Mouse (Mus musculus): ENCODE measurements around the gene Supt5. TPM values are rescaled to one million over a fixed set of nuclear protein-coding genes. Genes with fewer than 3 reads are reported as not detected.

The Supt5 gene
- polyA plus RNA-seq, 1 experiment from 2014 or later, result 104 TPM

GRCm38 (mm10) chr7:28341381-28341780, 2.8 kb upstream of the Supt5 start:
- H3K36me3 ChIP-seq, result no peaks in the 10 kb centered on the region
- H3K9ac ChIP-seq, result no peak overlapping the region
- no peaks in the 10 kb centered on the region for H3K27me3 ChIP-seq
- H3K4me3 ChIP-seq (replicated peaks), result no peak overlapping the region
- H3K9me3 ChIP-seq (replicated peaks), result no peaks in the 10 kb centered on the region
- 11% methylated on average over 7 of the region's 7 CpGs for WGBS
- peak overlapping the region; percentile 18; the same call in 1 of the 2 replicates for H3K4me2 ChIP-seq
- no peak for ATAC-seq (replicated peaks; ENCODE audit: low FRiP score)
- peaks cover 35% of the 10 kb centered on the region for H3K4me1 ChIP-seq
- peak overlapping the region; percentile 74 for H3K27ac ChIP-seq

DNA sequence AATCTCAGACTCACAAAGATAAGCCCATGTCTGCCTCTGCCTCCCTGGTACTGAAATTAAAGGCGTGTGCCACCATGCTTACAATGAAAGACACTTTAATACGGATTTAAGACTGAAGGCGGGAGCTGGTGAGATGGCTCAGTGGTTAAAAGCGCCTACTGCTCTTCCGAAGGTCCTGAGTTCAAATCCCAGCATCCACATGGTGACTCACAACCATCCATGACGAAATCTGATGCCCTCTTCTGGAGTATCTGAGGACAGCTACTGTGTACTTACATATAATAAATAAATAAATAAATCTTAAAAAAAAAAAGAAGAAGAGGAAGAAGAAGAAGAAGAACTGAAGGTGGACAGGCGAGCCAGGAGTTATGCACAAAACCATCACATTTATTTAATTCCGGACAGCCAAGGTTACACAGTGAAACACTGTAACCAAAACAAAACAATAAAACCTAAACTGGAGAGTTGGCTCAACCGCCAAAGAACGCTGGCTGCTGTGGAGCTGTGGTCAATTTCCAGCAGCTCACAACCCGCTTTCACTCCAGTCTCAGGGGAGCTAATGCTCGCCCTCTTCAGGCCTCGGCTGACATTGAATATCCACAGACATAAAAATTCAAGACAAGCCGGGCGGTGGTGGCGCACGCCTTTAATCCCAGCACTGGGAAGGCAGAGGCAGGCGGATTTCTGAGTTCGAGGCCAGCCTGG, 819 bp upstream of the Supt5 start:
- peak overlapping the region; percentile 55 for H3K9ac ChIP-seq
- no peak for ATAC-seq (replicated peaks; ENCODE audit: low FRiP score)
- H3K27ac ChIP-seq, result peak overlapping the region; percentile 95
- no peaks in the 10 kb centered on the region for H3K9me3 ChIP-seq (replicated peaks)
- H3K4me3 ChIP-seq (replicated peaks), result peak overlapping the region; percentile 84
- H3K4me1 ChIP-seq, result peaks cover 37% of the 10 kb centered on the region
- WGBS, result 73% methylated on average over 19 of the region's 19 CpGs
- peaks cover 6% of the 10 kb centered on the region for H3K36me3 ChIP-seq
- no peaks in the 10 kb centered on the region for H3K27me3 ChIP-seq
- H3K4me2 ChIP-seq, result peak overlapping the region; percentile 74

GRCm38 (mm10) chr7:28335471-28335870, 3.1 kb downstream of the Supt5 start:
- H3K9me3 ChIP-seq (replicated peaks), result no peaks in the 10 kb centered on the region
- 87% methylated on average over 2 of the region's 2 CpGs for WGBS
- no peaks in the 10 kb centered on the region for H3K27me3 ChIP-seq
- H3K9ac ChIP-seq, result no peak overlapping the region
- ATAC-seq (replicated peaks; ENCODE audit: low FRiP score), result no peak
- no peak overlapping the region for H3K4me3 ChIP-seq (replicated peaks)
- peaks cover 25% of the 10 kb centered on the region for H3K36me3 ChIP-seq
- H3K4me1 ChIP-seq, result peaks cover 21% of the 10 kb centered on the region
- H3K27ac ChIP-seq, result no peak overlapping the region
- no peak overlapping the region for H3K4me2 ChIP-seq

DNA sequence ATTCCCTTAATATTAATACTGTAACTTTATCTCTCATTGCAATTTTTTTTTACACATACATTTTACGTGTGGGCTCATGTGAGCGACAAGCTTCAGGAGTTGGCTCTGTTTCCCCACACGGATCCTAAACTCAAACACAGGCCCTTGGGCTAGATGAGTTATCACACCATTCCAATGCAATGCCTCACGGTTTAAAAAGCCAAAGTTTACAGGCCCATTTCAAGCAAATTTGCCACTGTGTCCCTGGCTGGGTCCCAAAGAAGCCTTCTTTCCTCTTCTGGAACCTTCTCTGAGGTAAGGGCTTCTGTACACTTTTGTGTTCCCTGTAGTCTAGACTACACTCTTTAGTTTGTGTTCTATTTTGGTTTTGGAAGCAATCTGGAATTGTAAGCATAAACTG, 4.0 kb downstream of the Supt5 start:
- Histone ChIP-seq H3K9ac (no peak overlapping the region), H3K4me1 (peaks cover 18% of the 10 kb centered on the region), H3K36me3 (peaks cover 35% of the 10 kb centered on the region), H3K9me3 (replicated peaks) (no peaks in the 10 kb centered on the region), H3K27ac (no peak overlapping the region), H3K27me3 (no peaks in the 10 kb centered on the region), H3K4me2 (no peak overlapping the region), H3K4me3 (replicated peaks) (no peak overlapping the region)
- ATAC-seq (replicated peaks; ENCODE audit: low FRiP score), result no peak
- 85% methylated on average over 4 of the region's 4 CpGs for WGBS

DNA sequence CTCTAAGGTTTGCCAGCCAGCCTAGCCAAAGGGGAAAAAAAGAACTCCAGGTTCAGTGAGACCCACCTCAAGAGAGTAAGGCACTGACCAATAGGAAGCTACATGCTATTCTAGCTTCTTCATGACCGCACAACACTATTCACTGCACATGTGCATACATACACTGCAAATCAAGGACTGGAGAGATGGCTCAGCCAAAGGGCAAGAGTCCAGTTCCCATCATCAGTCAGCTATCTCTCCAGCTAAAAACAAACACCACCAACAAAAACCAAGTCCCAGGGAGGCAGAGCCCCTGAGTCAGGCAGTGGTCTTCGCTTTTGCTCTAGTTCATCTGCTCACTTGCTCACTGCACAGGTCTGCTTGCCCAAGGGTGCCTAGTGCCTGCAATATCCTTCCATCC, 10.3 kb downstream of the Supt5 start:
- H3K4me2 ChIP-seq, result no peak overlapping the region
- ATAC-seq (replicated peaks; ENCODE audit: low FRiP score), result no peak

DNA sequence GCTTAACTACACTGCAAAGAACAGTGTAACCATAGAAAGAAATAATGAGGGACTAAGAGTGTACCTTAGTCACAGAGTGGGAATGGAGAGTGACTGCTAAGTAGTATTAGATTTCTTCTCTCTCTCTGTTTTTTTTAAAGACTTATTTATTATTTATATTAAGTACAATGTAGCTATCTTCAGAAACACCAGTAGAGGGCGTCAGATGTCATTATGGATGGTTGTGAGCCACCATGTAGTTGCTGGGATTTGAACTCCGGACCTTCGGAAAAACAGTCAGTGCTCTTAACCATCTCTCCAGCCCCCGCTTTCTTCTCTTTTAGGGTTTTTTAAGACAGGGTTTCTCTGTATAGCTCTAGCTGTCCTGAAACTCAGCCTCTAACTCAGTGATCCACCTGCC, 12.1 kb downstream of the Supt5 start:
- Histone ChIP-seq H3K9ac (no peak overlapping the region), H3K9me3 (replicated peaks) (no peaks in the 10 kb centered on the region), H3K4me3 (replicated peaks) (no peak overlapping the region), H3K4me1 (no peaks in the 10 kb centered on the region), H3K27me3 (no peaks in the 10 kb centered on the region), H3K4me2 (no peak overlapping the region), H3K36me3 (peaks cover 99% of the 10 kb centered on the region), H3K27ac (no peak overlapping the region)
- WGBS, result 80% methylated on average over 4 of the region's 4 CpGs
- ATAC-seq (replicated peaks; ENCODE audit: low FRiP score), result no peak

More for the DNA sequence above, 10.3 kb downstream of the Supt5 start:
- Histone ChIP-seq H3K4me3 (replicated peaks) (no peak overlapping the region), H3K27ac (no peak overlapping the region), H3K9me3 (replicated peaks) (no peaks in the 10 kb centered on the region), H3K4me1 (no peaks in the 10 kb centered on the region), H3K27me3 (no peaks in the 10 kb centered on the region), H3K36me3 (peaks cover 90% of the 10 kb centered on the region), H3K9ac (no peak overlapping the region)
- WGBS, result 97% methylated on average over 2 of the region's 2 CpGs

GRCm38 (mm10) chr7:28325293-28325692, 13.3 kb downstream of the Supt5 start:
- no peak overlapping the region for H3K4me3 ChIP-seq (replicated peaks)
- peaks cover 99% of the 10 kb centered on the region for H3K36me3 ChIP-seq
- H3K27me3 ChIP-seq, result no peaks in the 10 kb centered on the region
- no peak overlapping the region for H3K4me2 ChIP-seq
- no peaks in the 10 kb centered on the region for H3K4me1 ChIP-seq
- ATAC-seq (replicated peaks; ENCODE audit: low FRiP score), result no peak
- no peak overlapping the region for H3K9ac ChIP-seq
- 96% methylated on average over 8 of the region's 8 CpGs for WGBS
- no peak overlapping the region for H3K27ac ChIP-seq
- no peaks in the 10 kb centered on the region for H3K9me3 ChIP-seq (replicated peaks)

GRCm38 (mm10) chr7:28321974-28322720, 16.4 kb downstream of the Supt5 start:
- H3K4me1 ChIP-seq, result no peaks in the 10 kb centered on the region
- ATAC-seq (replicated peaks; ENCODE audit: low FRiP score), result no peak
- H3K4me3 ChIP-seq (replicated peaks), result no peak overlapping the region
- H3K27me3 ChIP-seq, result no peaks in the 10 kb centered on the region
- H3K27ac ChIP-seq, result no peak overlapping the region
- 91% methylated on average over 15 of the region's 15 CpGs for WGBS
- peaks cover 99% of the 10 kb centered on the region for H3K36me3 ChIP-seq
- no peak overlapping the region for H3K9ac ChIP-seq
- H3K9me3 ChIP-seq (replicated peaks), result no peaks in the 10 kb centered on the region
- H3K4me2 ChIP-seq, result no peak overlapping the region

GRCm38 (mm10) chr7:28318714-28319113, 19.8 kb downstream of the Supt5 start:
- H3K36me3 ChIP-seq, result peaks cover 96% of the 10 kb centered on the region
- H3K4me2 ChIP-seq, result no peak overlapping the region
- H3K4me1 ChIP-seq, result no peaks in the 10 kb centered on the region
- no peak overlapping the region for H3K27ac ChIP-seq
- H3K9me3 ChIP-seq (replicated peaks), result no peaks in the 10 kb centered on the region
- no peak overlapping the region for H3K4me3 ChIP-seq (replicated peaks)
- 95% methylated on average over 17 of the region's 17 CpGs for WGBS
- no peaks in the 10 kb centered on the region for H3K27me3 ChIP-seq
- no peak for ATAC-seq (replicated peaks; ENCODE audit: low FRiP score)
- H3K9ac ChIP-seq, result no peak overlapping the region

GRCm38 (mm10) chr7:28318036-28318435, 20.5 kb downstream of the Supt5 start:
- Histone ChIP-seq H3K27me3 (no peaks in the 10 kb centered on the region), H3K36me3 (peaks cover 89% of the 10 kb centered on the region), H3K27ac (no peak overlapping the region), H3K9me3 (replicated peaks) (no peaks in the 10 kb centered on the region), H3K9ac (no peak overlapping the region), H3K4me1 (no peaks in the 10 kb centered on the region), H3K4me2 (no peak overlapping the region), H3K4me3 (replicated peaks) (no peak overlapping the region)
- no peak for ATAC-seq (replicated peaks; ENCODE audit: low FRiP score)
- 85% methylated on average over 3 of the region's 3 CpGs for WGBS

DNA sequence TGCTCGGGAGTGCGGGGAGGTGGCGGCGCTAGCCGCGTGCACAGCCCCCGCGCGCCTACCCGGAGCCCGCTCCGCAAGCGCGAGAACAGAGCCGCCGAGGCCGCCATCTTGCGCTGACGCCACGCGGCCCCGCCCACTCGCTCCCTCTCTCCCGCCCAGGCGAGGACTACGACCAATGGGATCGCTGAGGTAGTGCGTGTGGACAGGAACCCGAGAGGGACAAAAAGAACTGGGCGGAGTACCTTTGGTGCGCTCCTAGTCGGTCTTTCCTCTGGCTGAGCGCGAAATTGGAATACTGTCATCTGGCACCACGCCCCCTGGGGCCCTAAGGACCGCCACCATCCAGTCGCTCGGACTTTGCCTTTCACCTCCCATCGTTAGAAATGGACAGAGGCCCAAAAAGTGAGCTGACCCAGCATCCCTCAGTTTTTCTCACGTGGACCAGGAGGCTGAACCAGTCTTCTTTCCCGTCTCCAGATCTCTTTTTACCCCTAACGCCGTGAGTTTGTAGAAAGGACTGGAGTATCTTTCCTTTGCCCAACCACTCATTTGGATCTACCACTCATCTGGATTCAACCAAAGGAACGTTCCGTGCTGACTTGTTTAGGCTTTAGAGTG, 26.5 kb downstream of the Supt5 start, which contains the start of gene Timm50:
Timm50 (minus strand) TSS at position 147 of the 618 bp plus-strand sequence.
- Histone ChIP-seq H3K4me2 (peak within 1 kb of the TSS; percentile 88), H3K4me1 (peaks cover 25% of the 10 kb centered on the region), H3K27me3 (no peaks in the 10 kb centered on the region), H3K36me3 (peaks cover 64% of the 10 kb centered on the region), H3K9me3 (replicated peaks) (no peaks in the 10 kb centered on the region), H3K27ac (peak within 1 kb of the TSS; percentile 82), H3K4me3 (replicated peaks) (peak within 1 kb of the TSS; percentile 99), H3K9ac (peak within 1 kb of the TSS; percentile 96)
- peak; percentile 98 for ATAC-seq (replicated peaks; ENCODE audit: low FRiP score)
- WGBS, result under 1% methylated on average over 45 of the region's 45 CpGs
